Mouse (Mus musculus) kidney, adult 2 months (tissue): ENCODE measurements around the gene Ap3b1.

Experiments used
- CTCF ChIP-seq: fragments of 200-500 bp; conservative IDR thresholded peaks from 2 replicates; pipeline ENCODE4 v1.5.1; 2011; ENCODE audit warnings: low read depth, mild to moderate bottlenecking, control low read depth, low read length, moderate library complexity, mixed read lengths; ENCODE audit not compliant: insufficient read depth, insufficient read length
- POLR2A ChIP-seq: fragments of 200-500 bp; IDR thresholded peaks from one replicate; pipeline ENCODE4 v1.6.1; 2011; ENCODE audit warnings: low read depth, low read length, control low read depth

- TF ChIP-seq POLR2A (no peak), CTCF (no peak)
These were observed 174.8 kb downstream of the Ap3b1 start for GRCm38 (mm10) chr13:94533516-94533915.
